Mouse (Mus musculus) myocyte (in vitro differentiated cells): ENCODE results near the gene Cldn6.

ENCODE experiments used
- E2F4 ChIP-seq: IDR thresholded peaks from one replicate; pipeline ENCODE4 v1.6.1; 2011; ENCODE audit warnings: mild to moderate bottlenecking, control low read depth, moderate library complexity; ENCODE audit not compliant: insufficient read depth
- MYOG ChIP-seq, 3 experiments: IDR thresholded peaks; one replicate each; pipeline ENCODE4 v1.6.1; 2011; ENCODE audit warnings: control low read depth in 2 of 3, low read depth in 2 of 3, mild to moderate bottlenecking in 2 of 3; ENCODE audit not compliant: insufficient read length in 2 of 3, control insufficient read depth in 1 of 3, insufficient read depth in 1 of 3
- POLR2A ChIP-seq: IDR thresholded peaks from one replicate; pipeline ENCODE4 v1.6.1; 2011; ENCODE audit warnings: low read depth, mild to moderate bottlenecking, control low read depth, moderate library complexity; ENCODE audit not compliant: insufficient read length
- REST ChIP-seq: IDR thresholded peaks from one replicate; pipeline ENCODE4 v1.6.1; 2011; ENCODE audit warnings: mild to moderate bottlenecking, control low read depth, moderate library complexity; ENCODE audit not compliant: insufficient read depth, insufficient read length
- SRF ChIP-seq: IDR thresholded peaks from one replicate; pipeline ENCODE4 v1.6.1; 2011; ENCODE audit warnings: low read depth; ENCODE audit not compliant: control insufficient read depth, insufficient read length
- TCF12 ChIP-seq: IDR thresholded peaks from one replicate; pipeline ENCODE4 v1.6.1; 2011; ENCODE audit warnings: mild to moderate bottlenecking, control low read depth; ENCODE audit not compliant: poor library complexity, insufficient read depth, severe bottlenecking
- USF1 ChIP-seq: IDR thresholded peaks from one replicate; pipeline ENCODE4 v1.6.1; 2011; ENCODE audit warnings: low read depth, mild to moderate bottlenecking, control low read depth, moderate library complexity

DNA sequence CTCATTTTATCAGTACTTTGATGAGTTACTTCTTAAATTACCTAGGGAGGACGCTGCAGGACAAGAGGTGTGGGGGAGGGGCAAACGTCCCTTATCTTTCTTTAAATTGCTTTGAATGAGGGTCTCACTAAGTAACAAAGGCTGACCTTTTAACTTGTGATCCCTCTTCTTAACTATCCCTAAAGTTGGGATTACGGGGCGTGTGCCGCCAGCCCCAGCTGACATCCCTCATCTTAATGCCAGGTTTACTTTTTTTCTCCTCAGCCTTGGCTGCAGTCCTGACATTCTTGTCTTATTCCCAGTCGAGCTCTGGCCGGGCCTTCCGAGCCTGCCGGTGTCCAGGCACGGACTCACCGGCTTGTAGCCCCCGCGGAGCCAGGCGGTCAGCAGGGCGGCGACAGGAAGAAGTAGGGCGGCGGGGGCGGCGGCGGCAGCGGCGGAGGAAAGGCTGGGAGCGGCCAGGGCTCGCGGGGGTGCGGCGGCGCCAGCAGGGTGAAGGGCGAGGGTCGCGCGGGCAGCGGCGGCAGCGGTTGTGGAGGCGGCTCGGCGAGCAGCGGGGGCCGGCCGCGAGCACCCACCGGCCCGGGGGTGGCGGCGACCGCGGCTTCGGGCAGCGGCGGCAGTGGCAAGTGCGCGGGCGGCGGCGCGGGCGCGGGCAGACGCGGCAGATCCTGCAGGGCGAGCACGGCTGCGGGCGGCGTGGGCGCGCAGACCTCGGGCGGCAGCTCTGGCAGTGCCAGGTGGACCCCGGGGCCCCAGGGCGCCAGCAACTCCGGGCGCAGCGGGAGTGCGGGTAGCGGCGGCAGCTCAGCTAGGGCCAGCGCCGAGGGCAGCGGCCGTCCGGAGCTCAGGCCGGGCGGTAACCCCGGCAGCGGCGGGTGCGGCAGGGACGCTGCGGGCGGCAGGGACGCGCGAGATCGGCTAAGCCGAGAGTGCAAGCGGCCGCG lies 20.4 kb downstream of the Cldn6 start:
- TF ChIP-seq REST (no peak), POLR2A (peak; percentile 43), USF1 (no peak), TCF12 (no peak), MYOG (IDR thresholded peaks at IDR 0.05; ENCODE audit: control insufficient read depth in 1 of 3, insufficient read depth in 1 of 3, insufficient read length in 2 of 3, low read depth in 2 of 3) (no peak), E2F4 (no peak), SRF (no peak)
